Mouse (Mus musculus): ENCODE data around the gene Tgfbr3. TPM values are rescaled to one million over a fixed set of nuclear protein-coding genes. Genes with fewer than 3 reads are reported as not detected.
A peak's percentile ranks its signal among the peaks of the same experiment; 100 is the strongest.

Tgfbr3 gene
- polyA plus RNA-seq, 1 experiment from 2014 or later: 4.3 TPM

DNA sequence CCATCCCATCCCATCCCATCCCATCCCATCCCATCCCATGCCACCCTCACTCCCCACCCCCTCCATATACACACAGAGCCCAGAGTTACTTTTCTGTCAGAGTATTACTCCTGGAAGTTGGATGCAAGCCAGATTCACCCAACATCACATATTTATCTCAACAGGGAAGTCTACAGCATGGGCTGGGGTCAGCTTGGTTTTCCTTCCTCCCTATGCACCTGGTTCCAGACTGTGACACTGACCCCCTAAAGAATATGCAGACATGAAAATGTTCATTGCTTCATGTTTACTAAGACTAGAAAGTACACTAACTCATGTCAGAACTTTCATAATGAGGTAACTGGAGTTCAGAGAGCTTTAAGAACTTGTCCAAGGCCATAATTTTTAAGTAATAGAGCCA is 142.0 kb downstream of the Tgfbr3 start:
- Histone ChIP-seq H3K36me3 (ENCODE audit: control insufficient read depth, insufficient read depth, low read length) (no peaks in the 10 kb centered on the region), H3K4me2 (ENCODE audit: low read length) (no peak overlapping the region), H3K9me3 (replicated peaks; ENCODE audit: control insufficient read depth, low read length, poor library complexity, severe bottlenecking) (no peaks in the 10 kb centered on the region), H3K9ac (ENCODE audit: low read depth, low read length) (no peak overlapping the region), H3K4me1 (ENCODE audit: control insufficient read depth, insufficient read depth, low read length) (peaks cover 18% of the 10 kb centered on the region), H3K27me3 (ENCODE audit: control insufficient read depth, insufficient read depth, low read depth, low read length) (no peaks in the 10 kb centered on the region; the same call in 1 of the 2 replicates), H3K4me3 (ENCODE audit: low read depth, low read length) (no peak overlapping the region), H3K27ac (ENCODE audit: low read length) (no peak overlapping the region)
- ATAC-seq: no peak

DNA sequence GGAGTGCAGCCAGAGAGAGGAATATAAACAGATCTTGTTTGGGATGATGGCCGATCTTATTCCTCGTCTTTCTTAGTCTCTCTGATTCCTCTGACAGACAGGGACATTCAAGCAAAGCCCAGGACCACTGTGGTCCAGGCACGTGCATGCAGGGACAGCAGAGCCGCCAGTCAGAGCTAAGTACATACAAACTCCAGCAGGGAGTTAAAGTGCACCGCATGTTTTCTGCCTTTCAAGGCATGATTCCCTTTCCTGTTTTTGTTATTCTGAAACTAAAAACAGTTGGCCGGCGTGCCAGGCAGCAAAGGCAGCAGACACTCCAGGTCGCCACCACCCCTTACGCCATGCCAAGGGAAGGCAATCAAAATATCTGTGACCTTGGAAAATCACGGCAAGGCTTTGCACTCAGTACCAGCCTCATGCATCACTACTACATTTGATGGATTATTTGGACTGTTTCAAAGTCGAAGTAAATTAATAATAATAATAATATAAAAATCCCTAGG is 143.3 kb downstream of the Tgfbr3 start:
- no peaks in the 10 kb centered on the region; the same call in 1 of the 2 replicates for H3K27me3 ChIP-seq (ENCODE audit: control insufficient read depth, insufficient read depth, low read depth, low read length)
- no peak overlapping the region for H3K4me2 ChIP-seq (ENCODE audit: low read length)
- H3K4me1 ChIP-seq (ENCODE audit: control insufficient read depth, insufficient read depth, low read length): peaks cover 14% of the 10 kb centered on the region; the same call in 1 of the 2 replicates
- H3K9me3 ChIP-seq (replicated peaks; ENCODE audit: control insufficient read depth, low read length, poor library complexity, severe bottlenecking): no peaks in the 10 kb centered on the region
- no peak for ATAC-seq
- 45% methylated on average over 11 of the region's 11 CpGs for WGBS
- no peak overlapping the region for H3K4me3 ChIP-seq (ENCODE audit: low read depth, low read length)
- H3K27ac ChIP-seq (ENCODE audit: low read length): no peak overlapping the region
- H3K9ac ChIP-seq (ENCODE audit: low read depth, low read length): no peak overlapping the region
- no peaks in the 10 kb centered on the region for H3K36me3 ChIP-seq (ENCODE audit: control insufficient read depth, insufficient read depth, low read length)

- Histone ChIP-seq H3K9me3 (replicated peaks; ENCODE audit: control insufficient read depth, low read length, poor library complexity, severe bottlenecking) (no peaks in the 10 kb centered on the region), H3K9ac (ENCODE audit: low read depth, low read length) (no peak overlapping the region), H3K4me2 (ENCODE audit: low read length) (no peak overlapping the region), H3K4me1 (ENCODE audit: control insufficient read depth, insufficient read depth, low read length) (peaks cover 6% of the 10 kb centered on the region; the same call in 1 of the 2 replicates), H3K36me3 (ENCODE audit: control insufficient read depth, insufficient read depth, low read length) (no peaks in the 10 kb centered on the region), H3K4me3 (ENCODE audit: low read depth, low read length) (no peak overlapping the region), H3K27ac (ENCODE audit: low read length) (no peak overlapping the region), H3K27me3 (ENCODE audit: control insufficient read depth, insufficient read depth, low read depth, low read length) (no peaks in the 10 kb centered on the region; the same call in 1 of the 2 replicates)
- ATAC-seq: no peak
- 84% methylated on average over 4 of the region's 4 CpGs for WGBS
These were observed 144.3 kb downstream of the Tgfbr3 start for GRCm38 (mm10) chr5:107145125-107145524.

DNA sequence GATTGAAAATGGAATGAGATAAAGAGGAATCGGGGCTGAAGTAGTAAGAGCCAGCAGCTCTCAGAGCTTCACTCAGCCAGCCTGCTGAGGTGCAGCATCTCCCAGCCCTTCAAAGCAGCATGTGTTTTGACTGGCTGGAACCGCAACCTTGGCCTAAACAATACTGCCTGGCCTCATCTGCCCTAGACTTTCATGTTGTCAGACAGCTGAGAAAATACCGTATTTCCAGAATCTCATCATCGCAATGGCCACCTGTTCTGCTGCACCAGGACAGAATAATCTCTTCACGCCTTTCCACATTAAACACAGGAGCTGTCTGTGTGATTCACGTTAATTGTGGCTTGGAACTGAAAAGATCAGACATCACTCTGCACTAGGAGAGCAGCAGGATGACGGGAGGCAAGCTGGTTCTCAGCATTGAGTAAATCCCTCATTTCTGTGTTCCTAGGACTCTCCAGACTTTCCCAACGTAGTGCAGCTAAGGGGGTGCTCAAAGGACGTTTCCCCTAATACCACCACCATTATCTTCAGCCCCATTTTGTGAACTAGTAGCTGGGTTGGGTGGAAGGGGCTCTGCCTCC is 145.1 kb downstream of the Tgfbr3 start:
- no peak overlapping the region for H3K27ac ChIP-seq (ENCODE audit: low read length)
- ATAC-seq: 0 out of 2 replicates have a peak, but pooled peaks have one; percentile 34
- H3K27me3 ChIP-seq (ENCODE audit: control insufficient read depth, insufficient read depth, low read depth, low read length): no peaks in the 10 kb centered on the region; the same call in 1 of the 2 replicates

GRCm38 (mm10) chr5:107143406-107143805 is 146.0 kb downstream of the Tgfbr3 start:
- Histone ChIP-seq H3K27ac (ENCODE audit: low read length) (no peak overlapping the region), H3K9me3 (replicated peaks; ENCODE audit: control insufficient read depth, low read length, poor library complexity, severe bottlenecking) (no peaks in the 10 kb centered on the region), H3K4me3 (ENCODE audit: low read depth, low read length) (no peak overlapping the region), H3K9ac (ENCODE audit: low read depth, low read length) (no peak overlapping the region), H3K27me3 (ENCODE audit: control insufficient read depth, insufficient read depth, low read depth, low read length) (no peaks in the 10 kb centered on the region; the same call in 1 of the 2 replicates), H3K36me3 (ENCODE audit: control insufficient read depth, insufficient read depth, low read length) (no peaks in the 10 kb centered on the region), H3K4me1 (ENCODE audit: control insufficient read depth, insufficient read depth, low read length) (peaks cover 6% of the 10 kb centered on the region; the same call in 1 of the 2 replicates), H3K4me2 (ENCODE audit: low read length) (no peak overlapping the region)
- WGBS: 52% methylated on average over 5 of the region's 5 CpGs
- ATAC-seq: no peak

More for the DNA sequence above, 145.1 kb downstream of the Tgfbr3 start:
- H3K9me3 ChIP-seq (replicated peaks; ENCODE audit: control insufficient read depth, low read length, poor library complexity, severe bottlenecking): no peaks in the 10 kb centered on the region
- H3K4me3 ChIP-seq (ENCODE audit: low read depth, low read length): no peak overlapping the region
- 14% methylated on average over 9 of the region's 9 CpGs for WGBS
- no peak overlapping the region for H3K9ac ChIP-seq (ENCODE audit: low read depth, low read length)
- H3K4me2 ChIP-seq (ENCODE audit: low read length): no peak overlapping the region
- no peaks in the 10 kb centered on the region for H3K36me3 ChIP-seq (ENCODE audit: control insufficient read depth, insufficient read depth, low read length)
- H3K4me1 ChIP-seq (ENCODE audit: control insufficient read depth, insufficient read depth, low read length): peaks cover 6% of the 10 kb centered on the region; the same call in 1 of the 2 replicates

GRCm38 (mm10) chr5:107142791-107143190 is 146.6 kb downstream of the Tgfbr3 start:
- no peaks in the 10 kb centered on the region; the same call in 1 of the 2 replicates for H3K27me3 ChIP-seq (ENCODE audit: control insufficient read depth, insufficient read depth, low read depth, low read length)
- H3K9ac ChIP-seq (ENCODE audit: low read depth, low read length): no peak overlapping the region
- no peak overlapping the region for H3K4me3 ChIP-seq (ENCODE audit: low read depth, low read length)
- no peak for ATAC-seq
- no peak overlapping the region for H3K27ac ChIP-seq (ENCODE audit: low read length)
- no peaks in the 10 kb centered on the region for H3K36me3 ChIP-seq (ENCODE audit: control insufficient read depth, insufficient read depth, low read length)
- no peaks in the 10 kb centered on the region for H3K9me3 ChIP-seq (replicated peaks; ENCODE audit: control insufficient read depth, low read length, poor library complexity, severe bottlenecking)
- no peak overlapping the region for H3K4me2 ChIP-seq (ENCODE audit: low read length)
- H3K4me1 ChIP-seq (ENCODE audit: control insufficient read depth, insufficient read depth, low read length): peaks cover 2% of the 10 kb centered on the region; the same call in 1 of the 2 replicates
- 89% methylated on average over 5 of the region's 5 CpGs for WGBS

- H3K27ac ChIP-seq (ENCODE audit: low read length): no peak overlapping the region
- peaks cover 2% of the 10 kb centered on the region; the same call in 1 of the 2 replicates for H3K4me1 ChIP-seq (ENCODE audit: control insufficient read depth, insufficient read depth, low read length)
- H3K36me3 ChIP-seq (ENCODE audit: control insufficient read depth, insufficient read depth, low read length): no peaks in the 10 kb centered on the region
- H3K4me2 ChIP-seq (ENCODE audit: low read length): no peak overlapping the region
- no peaks in the 10 kb centered on the region; the same call in 1 of the 2 replicates for H3K27me3 ChIP-seq (ENCODE audit: control insufficient read depth, insufficient read depth, low read depth, low read length)
- H3K9me3 ChIP-seq (replicated peaks; ENCODE audit: control insufficient read depth, low read length, poor library complexity, severe bottlenecking): no peaks in the 10 kb centered on the region
- no peak for ATAC-seq
- WGBS: 87% methylated on average over 5 of the region's 5 CpGs
- H3K4me3 ChIP-seq (ENCODE audit: low read depth, low read length): no peak overlapping the region
- H3K9ac ChIP-seq (ENCODE audit: low read depth, low read length): no peak overlapping the region
These were observed 148.1 kb downstream of the Tgfbr3 start for GRCm38 (mm10) chr5:107141375-107141774.

GRCm38 (mm10) chr5:107139800-107140651 is 149.4 kb downstream of the Tgfbr3 start:
- Histone ChIP-seq H3K27ac (ENCODE audit: low read length) (no peak overlapping the region), H3K4me2 (ENCODE audit: low read length) (no peak overlapping the region), H3K4me1 (ENCODE audit: control insufficient read depth, insufficient read depth, low read length) (peaks cover 2% of the 10 kb centered on the region; the same call in 1 of the 2 replicates), H3K36me3 (ENCODE audit: control insufficient read depth, insufficient read depth, low read length) (no peaks in the 10 kb centered on the region), H3K9ac (ENCODE audit: low read depth, low read length) (no peak overlapping the region), H3K27me3 (ENCODE audit: control insufficient read depth, insufficient read depth, low read depth, low read length) (no peaks in the 10 kb centered on the region; the same call in 1 of the 2 replicates), H3K4me3 (ENCODE audit: low read depth, low read length) (no peak overlapping the region), H3K9me3 (replicated peaks; ENCODE audit: control insufficient read depth, low read length, poor library complexity, severe bottlenecking) (no peaks in the 10 kb centered on the region)
- WGBS: 63% methylated on average over 11 of the region's 11 CpGs
- ATAC-seq: no peak

DNA sequence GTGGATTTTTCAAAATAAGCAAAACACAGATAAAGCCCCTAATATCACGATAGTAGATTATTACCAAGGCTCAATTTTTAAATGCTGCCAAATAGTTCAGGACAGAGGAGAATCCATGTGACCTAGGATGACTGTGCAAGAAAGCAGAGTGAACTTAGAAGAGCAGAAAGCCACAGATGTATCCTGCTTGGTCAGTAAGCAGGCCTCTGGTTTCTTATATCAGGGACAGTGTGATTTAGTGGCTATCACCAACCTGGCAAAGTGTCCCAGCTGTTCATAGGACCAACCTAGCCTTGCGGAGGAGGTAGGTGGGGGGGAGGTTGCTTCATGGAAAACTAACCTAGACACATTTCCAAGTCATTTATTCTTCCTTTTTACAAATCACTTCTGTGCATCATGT is 156.1 kb downstream of the Tgfbr3 start:
- H3K27ac ChIP-seq (ENCODE audit: low read length): no peak overlapping the region
- no peak for ATAC-seq
- H3K36me3 ChIP-seq (ENCODE audit: control insufficient read depth, insufficient read depth, low read length): no peaks in the 10 kb centered on the region
- H3K4me1 ChIP-seq (ENCODE audit: control insufficient read depth, insufficient read depth, low read length): no peaks in the 10 kb centered on the region
- WGBS: 91% methylated on average over 2 of the region's 2 CpGs
- no peaks in the 10 kb centered on the region for H3K27me3 ChIP-seq (ENCODE audit: control insufficient read depth, insufficient read depth, low read depth, low read length)
- H3K9me3 ChIP-seq (replicated peaks; ENCODE audit: control insufficient read depth, low read length, poor library complexity, severe bottlenecking): no peaks in the 10 kb centered on the region
- H3K4me2 ChIP-seq (ENCODE audit: low read length): no peak overlapping the region
- no peak overlapping the region for H3K9ac ChIP-seq (ENCODE audit: low read depth, low read length)
- no peak overlapping the region for H3K4me3 ChIP-seq (ENCODE audit: low read depth, low read length)

Data from midbrain, embryonic 16.5 days (tissue).